Mouse (Mus musculus): Measurements from ENCODE around the gene Odf3l2.

DNA sequence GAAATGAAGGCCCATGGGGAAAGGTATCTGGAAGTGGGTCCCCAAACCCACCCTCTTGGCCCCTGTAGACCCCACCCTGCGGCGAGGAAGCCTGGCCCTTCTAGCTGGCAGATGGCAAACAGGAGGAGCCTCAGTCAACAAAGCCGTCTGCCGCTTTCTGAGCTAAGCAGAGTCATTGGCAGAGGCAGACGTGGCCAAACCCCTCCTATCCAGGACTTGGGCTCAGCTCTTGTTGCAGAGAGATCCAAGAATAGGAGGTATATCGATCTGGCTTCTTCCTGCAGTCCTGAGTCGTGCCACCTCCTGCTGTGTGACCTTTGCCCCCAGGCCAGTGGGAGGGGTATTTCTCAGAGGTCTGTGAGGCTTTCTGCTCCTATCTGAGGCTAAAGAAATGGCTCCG, 29.7 kb downstream of the Odf3l2 start:
- TF ChIP-seq POLR2A (IDR thresholded peaks at IDR 0.05; ENCODE audit: low read depth, low read length), result no peak
- TF ChIP-seq CTCF (IDR thresholded peaks at IDR 0.05; ENCODE audit: extremely low read depth, insufficient read length, insufficient replicate concordance, low read depth, low read length), result no peak
